Mouse (Mus musculus) thymus, postnatal 25 days (tissue): ENCODE measurements around the gene Gmnc.

Experiments used
- DNase-seq: peaks from one replicate; pipeline ENCODE4 v3.0.0; 2022

Gene Gmnc

GRCm38 (mm10) chr16:26991477-26992300 lies at the start of gene Gmnc:
Gene Gmnc (minus strand): TSS chr16:26991652.
- no peak for DNase-seq

- DNase-seq, result no peak
These were observed 35.8 kb upstream of the Gmnc start for GRCm38 (mm10) chr16:27027281-27027680.

- no peak for DNase-seq
These were observed 34.8 kb upstream of the Gmnc start for GRCm38 (mm10) chr16:27026226-27026625.

- DNase-seq, result no peak
These were observed 31.3 kb upstream of the Gmnc start for GRCm38 (mm10) chr16:27022746-27023145.

- no peak for DNase-seq
These were observed 25.9 kb upstream of the Gmnc start for GRCm38 (mm10) chr16:27017309-27017708.

- DNase-seq, result no peak
These were observed 11.3 kb upstream of the Gmnc start for GRCm38 (mm10) chr16:27002714-27003113.

- no peak for DNase-seq
These were observed 8.1 kb upstream of the Gmnc start for GRCm38 (mm10) chr16:26999563-26999962.

GRCm38 (mm10) chr16:26989415-26990315 lies 1.8 kb downstream of the Gmnc start:
- no peak for DNase-seq

- DNase-seq, result no peak
These were observed 3.3 kb downstream of the Gmnc start for GRCm38 (mm10) chr16:26988188-26988587.

- DNase-seq, result no peak
These were observed 5.7 kb downstream of the Gmnc start for GRCm38 (mm10) chr16:26985796-26986195.

- DNase-seq, result no peak
These were observed 9.3 kb downstream of the Gmnc start for GRCm38 (mm10) chr16:26982112-26982511.

GRCm38 (mm10) chr16:26967967-26968366 lies 23.5 kb downstream of the Gmnc start:
- no peak for DNase-seq

GRCm38 (mm10) chr16:26966830-26967229 lies 24.6 kb downstream of the Gmnc start:
- no peak for DNase-seq

GRCm38 (mm10) chr16:26961971-26962370 lies 29.5 kb downstream of the Gmnc start:
- no peak for DNase-seq

- DNase-seq, result no peak
These were observed 39.9 kb downstream of the Gmnc start for GRCm38 (mm10) chr16:26951601-26952000.

GRCm38 (mm10) chr16:26950209-26950608 lies 41.2 kb downstream of the Gmnc start:
- no peak for DNase-seq

- no peak for DNase-seq
These were observed 87.5 kb downstream of the Gmnc start for GRCm38 (mm10) chr16:26903968-26904367.

GRCm38 (mm10) chr16:26901471-26901870 lies 90.0 kb downstream of the Gmnc start:
- DNase-seq, result no peak

- DNase-seq, result no peak
These were observed 105.1 kb downstream of the Gmnc start for GRCm38 (mm10) chr16:26886337-26886736.

GRCm38 (mm10) chr16:26876885-26877284 lies 114.6 kb downstream of the Gmnc start:
- DNase-seq, result no peak
